Mouse (Mus musculus) activated CD4-positive, CD25-positive, alpha-beta regulatory T cell, adult 9 weeks (primary cell): ENCODE measurements around the gene Zbtb6. TPM values are rescaled to one million over a fixed set of nuclear protein-coding genes. Genes with fewer than 3 reads are reported as not detected.

Experiments
- polyA plus RNA-seq: library from polyadenylated mRNA; unstranded; fragments of 100-300 nt; shearing (Covaris generic); gene quantifications from one replicate; pipeline ENCODE4 v1.2.1, GENCODE M21; 2017

The Zbtb6 gene
- polyA plus RNA-seq = 7.4 TPM

DNA sequence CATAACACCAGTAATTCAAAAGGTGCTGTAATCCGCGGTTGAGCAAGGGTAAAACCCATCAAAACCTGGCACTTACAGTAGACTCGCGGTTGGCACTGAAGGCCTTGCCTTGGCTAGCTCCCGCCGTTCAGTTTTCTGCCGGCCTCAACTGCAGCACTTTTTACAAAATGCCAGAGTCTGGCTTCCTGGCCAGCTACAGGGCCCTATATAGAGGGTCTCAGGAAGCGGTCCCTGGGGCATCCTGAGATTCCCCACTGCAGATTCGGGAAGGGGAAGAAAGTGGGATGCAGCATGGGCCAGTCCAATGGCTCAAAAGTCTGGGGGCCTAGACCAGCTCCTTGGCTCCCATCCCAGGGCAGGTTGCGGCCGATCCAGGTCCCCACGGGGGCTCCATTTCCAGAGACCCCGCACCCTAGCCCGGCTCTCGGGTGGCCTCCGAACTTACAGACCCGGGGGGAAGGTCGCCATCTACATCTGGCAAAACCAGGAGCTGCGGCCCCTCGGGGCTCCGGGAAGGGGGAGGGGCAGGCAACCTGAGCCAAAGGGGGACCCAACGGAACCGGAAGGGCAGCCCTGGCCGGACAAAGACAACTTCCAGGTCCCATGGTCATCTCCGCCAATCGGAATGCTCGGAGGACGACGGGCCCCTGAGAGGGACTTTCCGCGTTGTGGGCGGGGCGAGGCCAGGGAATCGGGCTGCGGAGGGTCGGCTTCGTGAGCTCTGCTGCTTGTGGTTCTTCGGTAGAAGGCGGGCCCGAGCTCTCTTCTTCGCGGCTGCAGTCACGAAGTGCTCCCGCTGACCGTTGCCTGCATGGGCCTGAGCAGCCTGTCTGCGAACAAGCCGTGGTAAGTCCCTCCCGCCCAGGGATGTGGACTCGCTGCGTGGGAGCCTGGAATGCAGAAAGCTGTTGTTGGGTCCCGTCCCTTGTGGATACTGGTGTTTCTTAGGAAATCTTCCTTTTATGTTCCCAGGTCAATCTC lies at the start of gene Zbtb6, which contains the start of the genes Zbtb26 and Rabgap1:
Zbtb6 (minus strand) TSS at position 561 of the 981 bp plus-strand sequence.
Zbtb26 (minus strand) TSS at position 525 of the 981 bp plus-strand sequence.
Rabgap1 (plus strand) TSS at position 669 of the 981 bp plus-strand sequence.

DNA sequence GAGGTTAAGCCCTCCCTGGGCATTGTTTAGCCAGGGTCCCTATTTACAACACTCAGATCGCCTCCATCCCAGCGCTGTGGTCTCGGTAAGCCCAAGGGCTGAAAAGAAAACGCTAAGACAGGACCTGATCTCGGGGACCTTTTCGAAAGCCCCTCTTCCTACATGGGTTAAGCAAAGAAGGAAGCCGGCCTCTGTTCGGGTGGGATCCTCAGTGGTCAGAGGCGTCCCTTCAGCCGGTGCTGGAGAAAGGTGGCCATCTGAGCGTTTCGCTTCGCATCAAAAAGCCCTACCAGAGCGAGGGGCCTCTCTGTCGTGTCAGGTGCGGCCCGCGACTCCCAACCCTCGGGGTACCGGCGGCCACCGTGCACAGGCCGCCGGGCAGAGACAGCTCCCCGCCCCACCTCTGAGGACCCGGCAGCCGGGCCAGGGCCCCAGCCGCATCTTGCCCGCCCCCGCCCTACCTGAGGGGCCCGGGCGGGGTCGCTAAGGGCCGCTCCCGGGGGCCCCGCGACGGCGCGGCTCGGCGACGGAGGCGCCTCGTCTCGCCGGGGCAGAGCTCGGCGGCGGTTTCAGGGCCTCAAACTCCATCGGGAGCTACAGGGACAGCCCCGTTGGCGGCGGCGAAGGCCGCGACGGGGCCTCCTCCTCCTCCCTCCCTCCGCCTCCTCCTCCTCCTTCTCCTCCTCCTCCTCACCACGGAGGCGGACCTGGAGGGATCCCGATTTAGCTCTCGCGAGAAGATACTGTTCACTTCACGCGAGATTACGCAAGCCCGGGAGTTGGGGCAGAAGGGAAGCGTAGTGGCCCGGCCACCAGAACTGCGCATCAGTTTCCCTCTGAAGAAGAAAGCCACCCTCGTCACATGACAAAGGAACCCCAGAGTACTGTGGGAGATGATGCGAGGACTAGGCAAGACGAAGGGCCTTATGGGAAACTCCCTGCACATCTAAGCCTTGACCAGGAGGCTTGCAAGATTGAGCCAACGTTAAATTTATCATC lies 20.4 kb downstream of the Zbtb6 start, which contains the start of gene Rc3h2:
Rc3h2 (minus strand) TSS at position 598 of the 999 bp plus-strand sequence.

Other genes starting within 250 kb of the Zbtb6 start
- not detected for gene Olfr366, start 231.6 kb downstream of the Zbtb6 start, polyA plus RNA-seq
- gene Olfr368, start 116.7 kb downstream of the Zbtb6 start, polyA plus RNA-seq = not detected
- 33.7 TPM for gene Pdcl, start 83.8 kb downstream of the Zbtb6 start, polyA plus RNA-seq
- gene Rc3h2, start 20.3 kb downstream of the Zbtb6 start, polyA plus RNA-seq = 25.0 TPM
- 6.4 TPM for gene Zbtb26, start within 50 bp of the Zbtb6 start, polyA plus RNA-seq
- 73.0 TPM for gene Rabgap1, start 108 bp upstream of the Zbtb6 start, polyA plus RNA-seq
- 1.2 TPM for gene Gpr21, start 73.2 kb upstream of the Zbtb6 start, polyA plus RNA-seq